Mouse (Mus musculus): ENCODE results near the gene Atxn7. TPM values are rescaled to one million over a fixed set of nuclear protein-coding genes. Genes with fewer than 3 reads are reported as not detected.

Gene Atxn7
- polyA plus RNA-seq, 2 experiments: 6.4 to 18.7 TPM

DNA sequence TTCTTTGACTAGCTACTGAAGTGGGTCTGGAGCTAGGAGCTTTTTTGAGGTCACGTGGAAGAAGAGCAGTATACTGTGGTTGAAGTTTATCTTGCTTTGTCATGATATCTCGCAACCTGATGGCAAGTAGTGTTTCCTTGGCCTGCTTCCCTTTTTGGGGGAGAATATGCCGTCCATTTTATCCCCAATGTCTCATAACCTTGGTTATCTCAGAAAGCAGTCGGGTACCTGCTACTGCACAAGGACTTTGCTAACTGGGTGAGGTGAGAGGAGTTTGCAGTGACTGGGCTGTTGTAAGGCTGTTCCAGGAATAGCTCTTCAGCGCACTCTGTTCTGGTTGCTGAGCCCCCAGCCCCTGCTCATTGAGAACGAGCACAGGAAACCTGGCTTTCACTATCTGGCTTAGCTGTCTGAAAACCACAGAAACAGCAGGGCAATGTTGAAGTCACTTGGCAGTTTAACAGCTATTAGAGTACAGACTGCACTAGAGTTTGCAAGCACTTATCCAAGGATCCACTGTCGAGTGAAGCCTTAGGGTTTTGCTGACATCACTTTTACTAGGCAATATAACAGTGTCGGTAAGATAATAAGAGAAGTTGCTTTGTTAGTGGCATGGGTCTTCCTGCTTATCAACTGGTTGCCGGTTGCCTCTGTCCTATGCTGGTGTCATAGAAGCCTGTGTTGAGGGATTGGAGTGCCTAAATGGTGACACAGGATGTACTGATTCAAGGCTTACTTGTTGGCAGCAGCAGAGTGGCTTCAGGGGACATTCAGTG is 127.0 kb downstream of the Atxn7 start:
- DNase-seq (ENCODE audit: low spot score) (no peak), ATAC-seq (ENCODE audit: low FRiP score, low read depth) (no peak)
- no peak overlapping the region for H3K27ac ChIP-seq (replicated peaks; ENCODE audit: low read depth, low read length)
- no peaks in the 10 kb centered on the region for H3K9me3 ChIP-seq (ENCODE audit: control insufficient read depth, low read length)
- H3K36me3 ChIP-seq (ENCODE audit: control insufficient read depth, insufficient read depth, low read length): peaks cover 44% of the 10 kb centered on the region
- no peaks in the 10 kb centered on the region for H3K27me3 ChIP-seq (ENCODE audit: control insufficient read depth, insufficient read depth, low read length)
- H3K9ac ChIP-seq (ENCODE audit: low read depth, low read length, severe bottlenecking): no peak overlapping the region
- no peaks in the 10 kb centered on the region for H3K4me1 ChIP-seq (ENCODE audit: control insufficient read depth, insufficient read depth, low read length)
- 82% methylated on average over 9 of the region's 9 CpGs for WGBS
- H3K4me2 ChIP-seq (replicated peaks; ENCODE audit: low read depth, low read length, severe bottlenecking): no peak overlapping the region
- TF ChIP-seq POLR2A (IDR thresholded peaks at IDR 0.05; ENCODE audit: borderline replicate concordance, extremely low read depth, insufficient read depth, insufficient read length): no peak
- H3K4me3 ChIP-seq (replicated peaks; ENCODE audit: low read length): no peak overlapping the region

DNA sequence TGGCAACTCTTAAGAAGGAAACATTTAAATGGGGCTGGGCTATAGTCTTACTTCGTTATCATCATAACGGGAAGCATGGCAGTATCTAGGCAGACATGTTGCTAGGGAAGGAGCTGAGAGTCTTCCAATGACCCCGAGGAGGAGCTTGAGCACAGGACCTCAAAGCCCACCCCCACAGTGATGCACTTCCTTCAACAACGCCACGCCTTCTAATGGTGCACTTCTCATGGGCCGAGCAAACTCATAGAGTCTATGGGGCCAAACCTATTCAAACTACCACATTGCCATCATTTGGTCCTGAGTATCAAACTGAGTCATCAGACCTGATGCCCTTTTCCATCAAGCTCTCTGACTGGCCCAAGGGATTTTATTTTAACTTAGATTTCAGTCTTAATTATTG is 129.3 kb downstream of the Atxn7 start:
- ATAC-seq (ENCODE audit: low FRiP score, low read depth) (no peak), DNase-seq (ENCODE audit: low spot score) (no peak)
- H3K27me3 ChIP-seq (ENCODE audit: control insufficient read depth, insufficient read depth, low read length): no peaks in the 10 kb centered on the region
- no peak for TF ChIP-seq POLR2A (IDR thresholded peaks at IDR 0.05; ENCODE audit: borderline replicate concordance, extremely low read depth, insufficient read depth, insufficient read length)
- H3K4me2 ChIP-seq (replicated peaks; ENCODE audit: low read depth, low read length, severe bottlenecking): no peak overlapping the region
- WGBS: 95% methylated on average over 6 of the region's 6 CpGs
- no peak overlapping the region for H3K4me3 ChIP-seq (replicated peaks; ENCODE audit: low read length)
- H3K27ac ChIP-seq (replicated peaks; ENCODE audit: low read depth, low read length): no peak overlapping the region
- no peak overlapping the region for H3K9ac ChIP-seq (ENCODE audit: low read depth, low read length, severe bottlenecking)
- no peaks in the 10 kb centered on the region for H3K9me3 ChIP-seq (ENCODE audit: control insufficient read depth, low read length)
- H3K36me3 ChIP-seq (ENCODE audit: control insufficient read depth, insufficient read depth, low read length): peaks cover 50% of the 10 kb centered on the region
- no peaks in the 10 kb centered on the region for H3K4me1 ChIP-seq (ENCODE audit: control insufficient read depth, insufficient read depth, low read length)

DNA sequence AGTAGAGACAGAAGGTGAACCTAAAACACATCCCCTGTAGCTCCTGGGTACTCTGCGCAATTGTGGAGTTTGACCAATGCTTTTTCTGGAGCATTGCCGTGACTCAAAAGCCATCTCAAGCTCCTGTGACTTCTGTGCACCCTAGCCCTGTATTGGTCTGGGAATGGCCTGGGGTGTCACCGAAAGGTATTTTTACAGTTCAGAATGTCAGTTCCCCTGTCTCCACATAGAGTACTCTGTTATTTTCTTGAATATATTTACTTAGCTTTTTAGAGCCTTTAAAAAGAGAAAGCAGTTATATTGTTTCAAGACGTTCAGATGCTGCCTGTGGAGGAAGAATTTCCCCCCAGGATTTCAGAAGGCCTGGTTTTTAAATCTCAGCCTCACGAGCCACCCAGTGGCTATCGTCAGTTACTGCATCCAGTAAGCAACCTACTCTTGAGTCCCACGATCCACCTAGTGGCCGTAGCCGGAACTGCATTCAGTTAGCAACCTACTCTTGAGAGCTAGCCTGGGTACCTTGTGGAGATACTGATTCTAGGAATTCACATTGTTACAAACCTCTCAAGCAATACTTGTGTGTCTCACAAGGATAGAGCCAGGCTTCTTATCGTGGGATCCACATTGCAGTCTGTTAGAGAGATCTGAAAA is 137.2 kb downstream of the Atxn7 start:
- ATAC-seq (ENCODE audit: low FRiP score, low read depth) (peak; percentile 75; the same call in 1 of the 2 replicates), DNase-seq (ENCODE audit: low spot score) (peak; percentile 91)
- H3K4me3 ChIP-seq (replicated peaks; ENCODE audit: low read length): no peak overlapping the region
- H3K27me3 ChIP-seq (ENCODE audit: control insufficient read depth, insufficient read depth, low read length): no peaks in the 10 kb centered on the region
- no peak overlapping the region for H3K9ac ChIP-seq (ENCODE audit: low read depth, low read length, severe bottlenecking)
- peak; percentile 29; the same call in 1 of the 2 replicates for TF ChIP-seq POLR2A (IDR thresholded peaks at IDR 0.05; ENCODE audit: borderline replicate concordance, extremely low read depth, insufficient read depth, insufficient read length)
- H3K9me3 ChIP-seq (ENCODE audit: control insufficient read depth, low read length): no peaks in the 10 kb centered on the region
- H3K36me3 ChIP-seq (ENCODE audit: control insufficient read depth, insufficient read depth, low read length): peaks cover 69% of the 10 kb centered on the region
- no peak overlapping the region for H3K27ac ChIP-seq (replicated peaks; ENCODE audit: low read depth, low read length)
- no peak overlapping the region for H3K4me2 ChIP-seq (replicated peaks; ENCODE audit: low read depth, low read length, severe bottlenecking)
- WGBS: 30% methylated on average over 10 of the region's 10 CpGs
- H3K4me1 ChIP-seq (ENCODE audit: control insufficient read depth, insufficient read depth, low read length): no peaks in the 10 kb centered on the region

DNA sequence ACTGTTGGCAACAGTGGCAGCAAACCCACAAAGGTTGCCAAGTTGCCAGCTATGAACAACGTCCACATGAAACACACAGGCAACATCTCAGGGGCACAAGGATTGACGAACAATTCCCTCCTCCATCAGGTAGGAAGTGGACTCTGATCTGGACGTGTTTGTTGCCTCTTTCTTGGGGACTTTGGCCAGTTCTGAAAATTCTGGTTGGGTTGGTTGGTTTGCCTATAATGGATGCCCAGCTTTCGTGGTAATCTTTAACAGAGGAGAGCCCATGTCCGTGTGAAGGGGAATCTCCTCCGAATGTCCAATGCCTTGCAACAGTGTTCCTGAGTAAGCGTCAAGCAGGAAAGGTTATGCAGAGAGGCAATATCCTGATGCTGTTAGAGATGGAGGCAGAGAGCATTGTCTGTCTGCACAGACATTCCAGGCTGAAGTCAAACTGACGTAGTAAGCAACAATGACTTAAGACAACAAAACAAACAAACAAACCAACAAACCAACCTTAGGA is 139.6 kb downstream of the Atxn7 start:
- Histone ChIP-seq H3K4me1 (ENCODE audit: control insufficient read depth, insufficient read depth, low read length) (no peaks in the 10 kb centered on the region), H3K27me3 (ENCODE audit: control insufficient read depth, insufficient read depth, low read length) (no peaks in the 10 kb centered on the region), H3K27ac (replicated peaks; ENCODE audit: low read depth, low read length) (no peak overlapping the region), H3K4me2 (replicated peaks; ENCODE audit: low read depth, low read length, severe bottlenecking) (no peak overlapping the region), H3K4me3 (replicated peaks; ENCODE audit: low read length) (no peak overlapping the region), H3K9ac (ENCODE audit: low read depth, low read length, severe bottlenecking) (no peak overlapping the region), H3K9me3 (ENCODE audit: control insufficient read depth, low read length) (no peaks in the 10 kb centered on the region), H3K36me3 (ENCODE audit: control insufficient read depth, insufficient read depth, low read length) (peaks cover 74% of the 10 kb centered on the region)
- no peak for TF ChIP-seq POLR2A (IDR thresholded peaks at IDR 0.05; ENCODE audit: borderline replicate concordance, extremely low read depth, insufficient read depth, insufficient read length)
- 91% methylated on average over 8 of the region's 8 CpGs for WGBS
- DNase-seq (ENCODE audit: low spot score): no peak
- no peak for ATAC-seq (ENCODE audit: low FRiP score, low read depth)

DNA sequence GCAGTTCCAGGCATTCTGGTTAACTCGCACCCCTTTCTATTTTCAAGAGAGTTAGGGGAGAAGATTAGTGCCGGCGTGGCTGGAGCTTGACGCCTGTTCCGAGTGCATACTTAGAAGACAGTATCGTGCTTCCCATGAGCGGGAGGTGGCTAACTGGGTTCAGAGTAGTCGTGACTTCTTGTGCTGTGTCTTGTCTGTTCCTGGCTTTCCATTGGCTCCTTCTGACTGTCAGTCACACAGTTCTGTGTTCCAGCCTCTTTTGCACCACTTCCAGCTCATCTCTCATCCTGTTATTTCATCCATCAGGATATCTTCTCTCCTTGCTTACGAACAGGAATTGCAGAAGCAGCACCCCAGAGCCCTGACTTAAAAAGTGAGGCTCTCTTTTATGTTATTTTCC is 140.1 kb downstream of the Atxn7 start:
- Histone ChIP-seq H3K9ac (ENCODE audit: low read depth, low read length, severe bottlenecking) (no peak overlapping the region), H3K4me2 (replicated peaks; ENCODE audit: low read depth, low read length, severe bottlenecking) (no peak overlapping the region), H3K9me3 (ENCODE audit: control insufficient read depth, low read length) (no peaks in the 10 kb centered on the region), H3K27me3 (ENCODE audit: control insufficient read depth, insufficient read depth, low read length) (no peaks in the 10 kb centered on the region), H3K27ac (replicated peaks; ENCODE audit: low read depth, low read length) (no peak overlapping the region), H3K4me3 (replicated peaks; ENCODE audit: low read length) (no peak overlapping the region), H3K4me1 (ENCODE audit: control insufficient read depth, insufficient read depth, low read length) (no peaks in the 10 kb centered on the region), H3K36me3 (ENCODE audit: control insufficient read depth, insufficient read depth, low read length) (peaks cover 71% of the 10 kb centered on the region)
- ATAC-seq (ENCODE audit: low FRiP score, low read depth) (no peak), DNase-seq (ENCODE audit: low spot score) (no peak)
- 90% methylated on average over 9 of the region's 9 CpGs for WGBS
- TF ChIP-seq POLR2A (IDR thresholded peaks at IDR 0.05; ENCODE audit: borderline replicate concordance, extremely low read depth, insufficient read depth, insufficient read length): no peak
